10 mouse cellular contexts compared by ENCODE assay signal in the genomic region with DNA sequence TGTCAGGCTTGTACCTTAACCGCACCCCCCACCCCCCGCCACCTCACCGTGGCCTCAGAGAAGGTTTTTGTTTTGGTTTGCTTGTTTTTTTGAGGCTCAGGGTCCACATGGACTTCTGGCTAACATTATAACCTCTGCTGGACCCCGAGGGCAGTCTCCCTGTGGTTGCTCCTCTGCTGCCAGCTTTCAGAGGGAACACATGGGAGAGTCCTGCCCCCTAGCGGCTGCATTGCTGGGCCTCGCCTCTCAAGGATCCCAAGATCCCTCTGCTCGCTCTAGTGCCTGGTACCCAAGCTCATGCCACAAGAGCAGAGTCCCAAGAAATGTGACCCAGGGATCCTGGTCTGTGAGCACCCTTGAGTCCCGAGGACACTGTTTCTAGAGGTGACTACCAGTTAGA. TPM values are rescaled to one million over a fixed set of nuclear protein-coding genes. Genes with fewer than 3 reads are reported as not detected.
A peak's percentile ranks its signal among the peaks of the same experiment; 100 is the strongest.
DNase-seq lines count a peak whose midpoint lies in the region; ATAC-seq lines count a peak whose summit lies in the region.
"Had no signal": no experiment of that assay in that cellular context is flagged by ENCODE, and none has a peak within 500 bp of the region (broad histone marks: within the 10 kb centered on the region; RNA-seq: fewer than 3 reads in every experiment).

No protein-coding gene starts in this region.

- intact Hi-C loops in heart, postnatal 10 days (cut with DNase I) = loop anchor here (5.0 kb wide), 1 partner anchor 168 kb away; no protein-coding TSS in a partner anchor

- H3K4me3 ChIP-seq in heart, embryonic 12.5 days = no peak overlapping the region
- no peak overlapping the region for H3K4me3 ChIP-seq in embryonic facial prominence, embryonic 14.5 days (ENCODE audit: low read depth, low read length)
- H3K4me3 ChIP-seq: embryonic facial prominence, embryonic 13.5 days; liver, embryonic 15.5 days had no signal

- H3K27ac ChIP-seq in heart, embryonic 12.5 days (ENCODE audit: poor library complexity, severe bottlenecking) = no peak overlapping the region
- no peak overlapping the region for H3K27ac ChIP-seq in embryonic facial prominence, embryonic 14.5 days (replicated peaks; ENCODE audit: low read depth, low read length)
- H3K27ac ChIP-seq: embryonic facial prominence, embryonic 13.5 days; liver, embryonic 15.5 days had no signal

- no peaks in the 10 kb centered on the region for H3K36me3 ChIP-seq in heart, embryonic 12.5 days
- H3K36me3 ChIP-seq in embryonic facial prominence, embryonic 14.5 days (ENCODE audit: control insufficient read depth, insufficient read depth, low read length) = no peaks in the 10 kb centered on the region
- H3K36me3 ChIP-seq: embryonic facial prominence, embryonic 13.5 days; liver, embryonic 15.5 days had no signal

- 0 out of 2 replicates have a peak, but pooled peaks cover 3% of the 10 kb centered on the region for H3K4me1 ChIP-seq in heart, embryonic 12.5 days (replicated peaks)
- no peaks in the 10 kb centered on the region for H3K4me1 ChIP-seq in embryonic facial prominence, embryonic 14.5 days (ENCODE audit: control insufficient read depth, insufficient read depth, low read length)

- DNase-seq in heart, postnatal 10 days = peak; percentile 40 to 57
- DNase-seq in B cell, adult 2 months = peak; percentile 56 to 62
- peak; percentile 79 for DNase-seq in ZHBTc4 (ENCODE audit: low read depth, low spot score)
- peak; percentile 41 for DNase-seq in embryonic facial prominence, embryonic 14.5 days (ENCODE audit: low spot score)
- DNase-seq in kidney, postnatal 14 days = peak; percentile 60
- DNase-seq in mesoderm, embryonic 11.5 days (ENCODE audit: low read depth, low spot score) = peak; percentile 73
- DNase-seq in thymus, postnatal 36 days = peak; percentile 43 to 48

- H3K9ac ChIP-seq in heart, embryonic 12.5 days = no peak overlapping the region
- no peak overlapping the region for H3K9ac ChIP-seq in embryonic facial prominence, embryonic 14.5 days (ENCODE audit: low read depth, low read length)
- H3K9ac ChIP-seq: embryonic facial prominence, embryonic 13.5 days; liver, embryonic 15.5 days had no signal

- no peaks in the 10 kb centered on the region for H3K27me3 ChIP-seq in heart, embryonic 12.5 days (replicated peaks)
- H3K27me3 ChIP-seq in embryonic facial prominence, embryonic 14.5 days (replicated peaks; ENCODE audit: control insufficient read depth, insufficient read depth, low read length) = no peaks in the 10 kb centered on the region
- H3K27me3 ChIP-seq: embryonic facial prominence, embryonic 13.5 days; liver, embryonic 15.5 days had no signal

- H3K9me3 ChIP-seq in heart, embryonic 12.5 days (replicated peaks) = no peaks in the 10 kb centered on the region
- H3K9me3 ChIP-seq in embryonic facial prominence, embryonic 14.5 days (ENCODE audit: control insufficient read depth, low read length) = no peaks in the 10 kb centered on the region
- H3K9me3 ChIP-seq: embryonic facial prominence, embryonic 13.5 days; liver, embryonic 15.5 days had no signal

- no peak for ATAC-seq in heart, embryonic 12.5 days (ENCODE audit: insufficient number of reproducible peaks, low FRiP score)
- 0 out of 2 replicates have a peak, but pooled peaks have one; percentile 48 for ATAC-seq in embryonic facial prominence, embryonic 14.5 days (ENCODE audit: low read depth)

- H3K4me2 ChIP-seq in heart, embryonic 12.5 days = no peak overlapping the region
- no peak overlapping the region for H3K4me2 ChIP-seq in embryonic facial prominence, embryonic 14.5 days (ENCODE audit: low read depth, low read length)
- H3K4me2 ChIP-seq: embryonic facial prominence, embryonic 13.5 days; liver, embryonic 15.5 days had no signal

- WGBS in heart, embryonic 12.5 days = 37% methylated on average over 8 of the region's 8 CpGs
- 37% methylated on average over 8 of the region's 8 CpGs for WGBS in embryonic facial prominence, embryonic 14.5 days

RNA-seq across cellular contexts. Expression of a gene that starts 15.0 kb away (rescaled TPM):
- 10 to 100 TPM; 14.8 to 16.8 TPM for total RNA-seq in heart, postnatal 10 days (2021)
- polyA plus RNA-seq in heart, embryonic 12.5 days (2016; fragmentation: Nextera tagmentation; extraction: Ambion mirVana) = 11.5 and 12.0 TPM in 2 replicates
- 14.2 and 14.9 TPM in 2 replicates for polyA plus RNA-seq in embryonic facial prominence, embryonic 14.5 days (2014; fragmentation: Nextera tagmentation; extraction: Ambion mirVana)

RNA-seq across cellular contexts. Expression of a gene that starts 45.5 kb away (rescaled TPM):
- total RNA-seq in heart, postnatal 10 days (2021) = 10 to 100 TPM; 10.1 to 10.2 TPM
- 12.1 and 12.3 TPM in 2 replicates for polyA plus RNA-seq in heart, embryonic 12.5 days (2016; fragmentation: Nextera tagmentation; extraction: Ambion mirVana)
- polyA plus RNA-seq in embryonic facial prominence, embryonic 14.5 days (2014; fragmentation: Nextera tagmentation; extraction: Ambion mirVana) = 13.3 and 16.5 TPM in 2 replicates
